ENCODE assay signal across 14 mouse cellular contexts in the genomic region with DNA sequence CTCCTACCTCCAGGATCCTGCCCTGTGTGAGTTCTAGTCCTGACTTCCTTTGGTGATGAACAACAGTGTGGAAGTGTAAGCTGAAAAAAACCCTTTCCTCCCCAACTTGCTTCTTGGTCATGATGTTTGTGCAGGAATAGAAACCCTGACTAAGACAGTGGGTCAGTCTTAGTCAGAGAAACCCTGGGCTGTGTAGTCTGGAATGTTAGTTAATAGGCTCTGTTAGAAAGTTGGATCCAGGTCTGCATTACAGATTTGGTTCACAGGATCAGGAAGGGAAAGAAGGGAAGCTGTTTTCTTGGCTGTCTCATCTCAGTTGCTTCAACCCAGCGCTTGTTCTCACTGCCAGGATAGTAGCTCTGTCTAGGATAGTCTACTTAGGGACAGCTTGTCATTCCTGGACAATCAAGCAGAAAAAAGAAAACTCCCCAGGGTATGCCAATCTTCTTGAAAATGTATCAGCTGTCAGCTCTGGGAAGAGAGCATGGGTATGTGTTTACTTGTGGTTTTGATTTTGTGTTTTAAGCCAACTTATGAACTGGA.
"Had no signal": no experiment of that assay in that cellular context is flagged by ENCODE, and none has a peak within 500 bp of the region (broad histone marks: within the 10 kb centered on the region; RNA-seq: fewer than 3 reads in every experiment).

No protein-coding gene starts in this region.

- H3K4me1 ChIP-seq: limb, embryonic 10.5 days; liver, embryonic 15.5 days; midbrain, embryonic 12.5 days; stomach, embryonic 15.5 days had no signal

- DNase-seq: kidney, adult 9 months; kidney, postnatal 36 days; lung, embryonic 14.5 days; lung, postnatal 10 days; right cerebral cortex, postnatal 14 days; thymus, adult 2 months; thymus, postnatal 25 days had no signal

- H3K27me3 ChIP-seq: liver, embryonic 15.5 days; midbrain, embryonic 12.5 days; stomach, embryonic 15.5 days had no signal

- H3K4me2 ChIP-seq: liver, embryonic 11.5 days; liver, embryonic 15.5 days; lung, embryonic 14.5 days; midbrain, embryonic 12.5 days; stomach, embryonic 15.5 days had no signal

- H3K27ac ChIP-seq: kidney, postnatal 0 days; limb, embryonic 10.5 days; liver, embryonic 15.5 days; midbrain, embryonic 12.5 days; stomach, embryonic 15.5 days had no signal

- H3K9me3 ChIP-seq: limb, embryonic 10.5 days; midbrain, embryonic 12.5 days; stomach, embryonic 15.5 days had no signal

- H3K9ac ChIP-seq: liver, embryonic 15.5 days; lung, embryonic 14.5 days; midbrain, embryonic 12.5 days; stomach, embryonic 15.5 days had no signal

- H3K4me3 ChIP-seq: limb, embryonic 10.5 days; liver, embryonic 15.5 days; midbrain, embryonic 12.5 days; stomach, embryonic 15.5 days had no signal

- ATAC-seq: midbrain, embryonic 16.5 days had no signal

- H3K36me3 ChIP-seq: limb, embryonic 10.5 days; liver, embryonic 15.5 days; midbrain, embryonic 12.5 days; stomach, embryonic 15.5 days had no signal
